Mouse (Mus musculus): ENCODE data around the gene Gm10570.

Gm10570 gene

DNA sequence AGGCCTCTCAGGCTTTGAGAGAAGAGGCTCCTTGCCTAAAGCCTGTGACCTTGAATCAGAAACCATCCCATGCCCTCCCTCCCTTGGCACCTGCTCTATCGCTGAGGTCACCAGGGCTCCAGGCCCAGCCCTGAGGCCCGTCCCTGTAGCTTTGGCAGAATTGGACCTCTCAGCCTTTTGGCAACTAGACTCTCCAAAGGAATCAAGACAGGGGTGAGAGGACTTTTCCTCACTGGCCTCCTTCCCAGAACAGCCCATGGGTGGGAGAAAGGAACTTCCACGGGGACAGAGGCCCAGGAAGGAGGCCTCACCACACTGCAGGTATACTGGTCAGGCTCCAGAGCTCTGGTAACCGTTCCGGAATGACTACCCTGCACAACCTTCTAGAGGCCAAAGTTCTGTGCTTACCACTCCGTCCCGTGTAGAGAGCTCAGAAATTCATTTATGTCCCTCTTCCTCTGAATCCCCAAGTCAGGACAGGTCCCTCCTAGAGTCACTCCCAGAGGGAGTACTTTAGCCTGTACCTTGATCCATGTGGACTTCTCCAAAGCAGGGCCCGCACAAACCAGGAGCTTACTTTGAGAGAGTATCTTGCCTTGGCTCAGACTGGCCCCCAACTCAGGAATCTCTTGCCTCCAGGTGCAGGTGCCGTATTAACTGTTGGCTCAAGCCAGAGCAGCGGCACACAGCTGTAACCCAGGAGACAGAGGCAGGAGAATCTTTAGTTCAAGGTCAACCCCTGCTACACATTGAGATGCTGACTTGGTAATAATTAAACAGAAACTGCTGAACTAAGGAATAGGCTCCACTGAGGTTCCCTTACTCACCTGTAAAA is 1.5 kb downstream of the Gm10570 start:
- DNase-seq (ENCODE audit: low read depth, low spot score), result no peak

DNA sequence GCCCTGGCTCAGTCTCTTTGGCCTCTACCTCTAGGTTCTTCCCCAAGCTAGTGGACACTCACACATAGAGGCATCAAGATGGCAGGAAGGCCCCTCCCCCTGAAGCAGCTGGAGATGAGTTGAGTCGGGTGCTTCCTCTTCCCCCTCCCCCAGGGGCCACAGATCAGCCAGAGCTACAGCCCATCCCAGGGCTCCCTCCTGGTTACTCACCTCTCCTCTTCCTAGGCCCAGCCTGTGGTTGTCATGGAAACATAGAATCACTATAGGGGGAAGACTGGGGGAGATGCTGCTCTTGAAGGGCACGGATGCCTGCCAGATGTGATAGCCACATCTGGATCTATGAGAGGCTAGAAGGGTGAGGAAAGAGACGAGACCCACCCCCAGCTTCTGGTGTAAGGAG is 3.7 kb downstream of the Gm10570 start:
- DNase-seq (ENCODE audit: low read depth, low spot score), result no peak

DNA sequence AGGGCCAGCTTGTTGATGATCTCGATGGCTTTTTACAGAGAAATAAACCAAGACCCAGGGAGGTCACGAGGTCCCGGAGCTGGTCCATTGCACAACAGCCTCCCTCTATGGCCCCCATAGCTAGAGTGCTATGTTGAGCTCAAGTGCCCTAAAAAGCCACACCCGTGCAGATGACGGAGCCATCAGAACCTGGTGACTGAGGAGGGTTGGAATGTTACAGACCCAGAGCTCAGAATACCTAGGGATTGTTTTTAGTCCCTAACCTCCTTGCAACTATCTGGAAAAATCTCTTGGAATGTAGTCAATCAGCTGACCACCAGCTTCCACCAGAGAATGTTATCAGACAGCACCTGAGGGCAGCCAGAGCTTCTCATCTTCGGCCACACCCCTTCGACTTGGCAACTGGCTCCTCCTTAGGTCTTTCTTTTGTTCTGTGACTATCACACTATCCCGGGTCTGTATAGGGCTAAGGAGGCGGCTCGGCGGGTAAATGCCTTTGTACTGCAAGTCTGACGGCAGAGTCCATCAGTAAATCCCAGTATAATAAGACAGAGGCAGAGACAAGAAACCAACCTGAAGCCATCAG is 6.1 kb downstream of the Gm10570 start:
- peak; percentile 36 for DNase-seq (ENCODE audit: low read depth, low spot score)

DNA sequence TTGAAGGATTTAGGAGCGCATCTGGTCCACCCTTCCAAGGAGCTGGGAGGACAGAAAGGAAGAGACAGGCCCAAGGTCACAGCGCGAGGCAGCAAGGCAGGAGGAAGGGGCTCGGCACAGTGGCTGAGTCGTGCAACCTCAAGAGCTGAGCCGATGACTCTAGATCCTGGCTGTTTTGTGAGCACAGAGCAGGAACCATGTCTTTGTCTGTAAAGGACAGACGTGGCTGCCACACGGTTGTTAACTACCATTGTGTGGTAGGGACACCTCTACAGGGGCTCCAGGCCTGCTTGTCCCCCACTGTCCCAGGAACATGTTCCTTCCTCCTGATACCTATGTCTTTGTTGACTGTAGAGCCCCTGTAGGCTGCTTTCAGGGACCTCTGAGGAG is 8.8 kb downstream of the Gm10570 start:
- DNase-seq (ENCODE audit: low read depth, low spot score), result no peak

DNA sequence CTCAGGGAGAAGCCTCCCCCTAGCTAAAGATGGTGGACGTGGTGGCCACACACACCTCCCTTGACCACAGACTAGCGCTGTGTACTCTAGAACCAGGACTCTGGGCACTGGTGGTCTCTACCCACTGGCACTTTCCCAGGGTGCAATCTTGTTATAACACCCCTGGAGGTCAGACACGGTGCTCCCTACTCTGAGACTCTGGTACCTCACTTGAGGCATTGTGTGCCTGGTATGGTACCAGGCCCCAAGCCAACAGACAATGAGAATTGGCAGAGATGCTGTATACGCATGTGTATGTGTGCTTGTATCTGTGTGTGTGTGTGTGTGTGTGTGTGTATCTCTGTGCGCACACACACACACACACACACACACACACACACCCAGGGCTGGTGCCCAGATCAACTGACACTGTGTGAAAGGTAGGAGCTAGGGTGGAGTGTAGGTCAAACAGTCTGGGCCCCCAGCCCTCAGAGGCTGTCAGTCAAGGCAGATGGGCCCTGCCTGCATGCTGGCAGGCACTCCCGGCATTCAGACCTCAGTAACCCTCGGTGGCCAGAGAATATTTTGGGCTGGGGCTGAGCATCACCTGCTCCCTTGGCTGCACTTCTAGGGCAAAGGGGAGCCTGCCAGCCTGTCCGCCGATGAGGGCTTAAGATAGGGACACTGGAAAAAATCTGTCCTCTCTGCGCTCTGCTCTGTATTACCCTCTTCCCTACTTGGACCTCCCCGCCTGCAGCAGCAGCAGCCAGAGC is 9.4 kb downstream of the Gm10570 start:
- no peak for DNase-seq (ENCODE audit: low read depth, low spot score)

DNA sequence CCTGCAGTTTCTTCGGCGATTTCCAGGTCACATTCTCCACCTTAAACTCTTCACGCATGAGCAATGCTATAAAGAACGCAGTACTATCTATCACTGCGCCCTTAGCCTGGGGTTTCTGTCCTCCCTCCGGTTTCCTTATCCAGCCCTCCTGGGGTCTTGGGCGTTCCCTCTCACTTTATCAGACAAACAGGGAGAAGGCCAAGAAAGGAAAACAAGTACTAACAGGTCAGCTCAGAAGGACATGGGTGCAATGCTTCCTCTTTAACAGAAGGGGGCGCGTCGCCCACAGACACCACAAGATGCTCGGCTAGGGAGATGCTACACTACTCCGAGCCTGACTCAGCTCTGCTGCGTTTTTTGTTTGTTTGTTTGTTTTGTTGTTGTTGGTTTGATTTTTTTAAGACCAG is 11.3 kb downstream of the Gm10570 start:
- DNase-seq (ENCODE audit: low read depth, low spot score), result peak; percentile 57

DNA sequence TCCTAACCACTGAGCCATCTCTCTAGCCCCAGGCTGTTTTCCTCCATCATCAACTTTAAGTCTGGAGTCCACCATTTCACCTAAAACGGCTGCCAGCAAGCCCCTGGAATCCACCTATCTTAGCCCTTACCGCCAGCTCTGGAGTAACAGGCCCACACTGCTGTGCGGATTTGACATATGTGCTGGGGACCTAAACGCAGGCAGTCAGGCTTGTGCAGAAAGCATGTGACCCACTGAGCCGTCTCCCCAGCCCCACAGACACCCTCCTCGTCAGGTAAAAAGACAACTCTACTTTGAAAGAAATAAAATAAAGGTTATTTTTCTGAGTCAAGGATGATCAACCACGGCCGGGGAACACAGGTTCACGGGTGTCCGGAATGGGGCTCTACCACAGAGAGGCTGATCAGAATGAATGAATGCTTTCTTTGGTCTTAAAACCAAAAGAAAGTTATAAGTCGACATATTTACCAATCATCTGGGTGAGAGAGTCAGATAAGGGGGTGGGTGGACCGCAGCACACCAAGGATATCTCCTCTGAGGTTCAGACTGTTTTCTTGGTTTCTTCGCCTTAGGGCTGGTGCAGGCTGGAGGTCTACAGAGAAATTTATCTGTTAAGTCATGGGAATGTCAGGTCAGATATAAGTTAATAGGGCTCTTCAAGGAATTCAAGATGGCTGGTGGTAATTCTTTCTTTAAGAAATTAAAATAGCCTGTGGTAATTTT is 12.1 kb downstream of the Gm10570 start:
- DNase-seq (ENCODE audit: low read depth, low spot score), result no peak

DNA sequence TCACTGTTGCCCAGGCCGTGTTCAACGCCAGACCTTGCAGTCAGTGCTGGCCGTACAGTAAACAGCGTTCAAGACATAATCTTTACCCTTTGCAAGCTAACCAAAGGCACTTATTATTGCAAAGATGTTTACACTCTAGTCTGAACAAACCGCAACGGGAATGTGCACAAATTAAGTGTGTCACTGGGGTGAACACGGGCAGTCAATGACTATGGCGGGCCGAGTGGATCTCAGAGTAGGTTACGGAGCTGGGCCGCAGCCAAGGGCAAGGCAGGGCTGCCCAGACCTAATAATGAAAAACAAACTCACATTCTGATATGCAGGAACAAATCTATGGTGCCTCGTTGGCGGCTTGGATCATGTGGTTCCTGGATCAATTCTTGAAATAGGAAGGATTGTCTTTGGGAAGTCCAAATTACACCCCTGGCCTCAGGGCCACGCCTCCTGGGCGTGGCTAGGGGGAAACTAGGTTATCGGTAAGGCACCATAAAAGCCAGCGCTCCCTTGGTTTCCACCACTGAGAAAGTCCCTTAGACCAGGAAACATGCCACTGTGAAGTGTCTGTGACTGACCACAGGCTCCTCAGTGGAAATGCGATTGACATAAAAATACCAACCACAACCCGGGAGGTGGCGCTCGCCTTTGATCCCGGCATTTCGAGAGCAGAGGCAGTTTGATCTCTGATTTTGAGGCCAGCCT is 13.3 kb downstream of the Gm10570 start:
- no peak for DNase-seq (ENCODE audit: low read depth, low spot score)

DNA sequence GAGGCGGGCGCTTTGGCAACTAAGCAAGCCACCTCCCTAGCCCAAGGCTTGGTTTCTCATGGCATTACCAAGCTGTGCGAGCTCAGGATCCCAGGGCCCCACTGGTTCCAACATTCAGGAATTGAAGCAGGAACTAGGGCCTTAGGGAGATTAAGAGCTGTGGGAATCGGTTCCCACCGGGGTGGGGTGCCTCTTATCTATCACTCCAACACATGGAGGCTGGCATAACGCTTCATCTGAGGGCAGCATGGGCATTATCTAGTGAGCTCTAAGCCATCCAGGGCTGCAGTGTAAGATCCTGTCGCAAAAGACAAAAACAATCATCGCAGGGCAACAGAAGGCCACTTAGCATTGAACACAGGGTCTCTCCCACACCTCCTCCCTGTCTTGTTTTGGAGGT is 14.0 kb downstream of the Gm10570 start:
- DNase-seq (ENCODE audit: low read depth, low spot score), result no peak

DNA sequence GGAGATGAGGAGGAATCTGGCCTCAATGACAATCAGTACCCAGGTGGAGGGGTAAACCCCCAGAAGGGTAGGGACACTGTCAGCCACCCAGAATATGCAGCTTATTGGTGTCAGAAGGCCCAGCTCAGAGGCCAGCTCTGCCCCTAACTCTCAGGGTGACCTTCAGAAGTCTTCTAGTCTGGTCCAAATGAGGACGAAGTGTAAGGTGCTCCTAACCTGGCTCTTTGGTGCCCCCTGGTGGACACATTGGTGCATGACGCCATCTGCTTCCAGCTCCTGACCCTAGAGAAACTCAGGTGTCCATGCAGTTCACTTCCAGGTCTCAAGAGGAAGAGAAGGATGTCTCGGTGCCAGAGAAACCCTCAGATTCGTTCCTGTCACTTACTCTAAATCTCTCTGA is 16.2 kb downstream of the Gm10570 start:
- DNase-seq (ENCODE audit: low read depth, low spot score), result peak; percentile 59

DNA sequence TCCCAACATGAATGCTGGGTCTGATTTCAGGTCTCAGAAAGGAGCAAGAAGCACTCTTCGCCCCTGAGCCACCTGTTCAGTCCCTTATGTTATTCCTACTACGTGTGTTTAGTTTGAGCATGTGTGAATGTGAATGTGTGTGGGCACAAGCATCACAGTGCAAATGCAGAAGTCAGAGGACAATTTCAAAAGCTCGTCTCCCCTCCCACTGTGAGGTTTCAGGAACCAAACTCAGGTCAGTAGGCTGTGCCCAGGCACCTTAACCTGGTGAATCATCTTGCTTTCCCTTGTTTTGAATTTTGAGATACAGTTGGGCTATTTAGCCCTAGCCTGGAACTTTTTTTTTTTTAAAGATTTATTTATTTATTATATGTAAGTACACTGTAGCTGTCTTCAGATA is 18.6 kb downstream of the Gm10570 start:
- DNase-seq (ENCODE audit: low read depth, low spot score), result no peak

DNA sequence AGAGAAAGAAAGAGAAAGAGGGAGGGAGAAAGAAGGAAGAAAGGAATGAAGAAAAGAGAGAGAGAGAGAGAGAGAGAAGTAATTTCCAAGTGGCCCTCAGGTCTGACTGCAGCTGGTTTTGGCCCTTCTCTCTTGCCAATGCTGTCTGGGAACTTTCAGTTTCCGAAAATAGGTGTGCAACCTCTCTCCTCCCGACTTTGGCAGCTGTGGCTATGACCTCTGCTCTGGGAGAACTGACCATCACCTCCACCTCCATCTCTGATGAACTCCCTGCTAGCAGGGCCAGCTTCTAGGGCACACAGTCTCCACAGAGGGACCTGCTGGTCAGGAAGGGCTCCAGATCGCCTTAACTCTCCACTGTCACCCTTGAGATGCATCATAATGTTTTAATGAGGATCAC is 21.9 kb downstream of the Gm10570 start:
- no peak for DNase-seq (ENCODE audit: low read depth, low spot score)

DNA sequence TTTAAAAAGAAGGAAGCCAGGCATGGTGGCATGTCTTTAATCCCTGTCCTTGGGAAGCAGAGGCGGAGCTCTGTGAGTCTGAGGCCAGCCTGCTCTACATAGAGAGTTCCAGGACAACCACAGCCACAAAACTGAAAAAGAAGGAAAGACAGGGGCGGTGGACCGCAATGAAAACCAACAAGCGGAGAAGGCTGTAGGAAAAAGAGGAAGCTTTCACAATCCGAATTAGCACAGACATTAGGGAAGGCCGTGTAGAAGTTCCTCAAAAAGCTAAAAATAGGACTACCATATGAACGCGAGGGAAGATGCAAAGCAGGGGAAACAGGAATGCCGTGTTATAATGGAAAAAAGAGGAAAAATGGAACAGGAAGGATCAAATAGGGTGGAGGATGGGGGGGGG is 24.6 kb downstream of the Gm10570 start:
- DNase-seq (ENCODE audit: low read depth, low spot score), result no peak

DNA sequence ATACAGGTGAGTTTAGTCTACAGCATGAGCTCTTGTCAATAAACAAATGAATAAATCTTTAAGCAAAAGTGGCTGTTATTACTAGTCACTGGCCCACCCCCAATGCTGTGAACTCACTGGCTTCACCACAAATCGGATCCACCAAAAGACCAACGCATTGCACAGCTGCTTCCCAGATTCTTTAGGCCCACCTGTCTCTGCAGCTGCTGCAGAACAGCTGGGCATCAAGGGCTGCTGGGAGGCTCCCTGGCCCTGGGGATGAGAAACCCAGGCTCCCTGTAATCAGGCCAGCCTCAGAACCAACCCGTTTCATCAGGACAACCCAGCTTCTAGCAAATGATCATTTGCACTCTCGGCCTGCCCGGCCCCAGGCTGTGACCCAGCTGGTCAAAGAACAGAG is 25.6 kb downstream of the Gm10570 start:
- DNase-seq (ENCODE audit: low read depth, low spot score), result no peak

DNA sequence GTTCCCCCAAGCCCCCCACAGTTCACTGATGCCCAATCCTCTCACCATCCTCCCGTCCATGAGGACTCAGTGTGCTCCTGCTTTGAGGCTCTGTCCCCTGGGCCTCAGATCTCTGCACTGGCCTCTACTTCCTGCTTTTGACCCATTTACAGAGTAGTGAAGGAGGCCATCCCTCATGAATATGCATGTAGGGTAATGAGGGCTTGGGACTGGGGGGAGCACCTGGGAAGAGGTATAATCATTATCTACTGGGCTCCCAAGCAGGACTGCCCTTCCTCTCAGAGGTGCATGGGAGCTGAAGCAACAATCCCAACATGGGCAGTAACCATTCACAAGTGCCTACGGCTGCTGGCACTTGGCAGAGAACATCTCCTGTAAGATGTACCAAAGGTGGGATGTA is 29.4 kb downstream of the Gm10570 start, which contains the start of gene Serinc2:
Serinc2 (minus strand) TSS at position 101 of the 400 bp plus-strand sequence.
- DNase-seq (ENCODE audit: low read depth, low spot score), result no peak

DNA sequence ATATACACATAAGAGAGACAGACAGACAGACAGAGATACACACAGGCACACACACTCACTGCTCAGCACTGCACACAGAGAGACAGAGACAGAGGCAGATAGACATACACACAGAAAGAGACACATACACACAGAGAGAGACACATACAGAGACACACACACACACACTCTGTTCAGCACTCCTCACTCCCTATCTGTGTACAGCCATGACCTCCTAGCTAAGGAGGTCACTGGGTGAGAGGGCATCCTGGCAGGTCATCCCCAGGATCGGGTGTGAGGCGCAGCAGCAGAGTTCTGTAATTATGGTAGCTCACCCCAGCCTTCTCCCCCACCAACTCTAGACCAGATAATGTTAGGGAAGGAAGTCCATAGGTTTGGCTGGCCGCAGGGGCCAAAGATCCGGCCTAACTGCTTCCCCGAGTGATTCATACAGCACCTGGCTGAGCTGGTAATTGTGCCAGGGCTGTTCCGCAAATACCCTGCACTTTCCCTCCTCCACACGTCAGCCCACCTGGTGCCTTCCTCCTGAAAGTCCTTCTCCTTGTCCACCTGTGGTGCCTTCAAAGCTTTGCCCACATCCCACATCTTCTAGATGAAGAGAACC is 31.8 kb downstream of the Gm10570 start:
- DNase-seq (ENCODE audit: low read depth, low spot score), result no peak

DNA sequence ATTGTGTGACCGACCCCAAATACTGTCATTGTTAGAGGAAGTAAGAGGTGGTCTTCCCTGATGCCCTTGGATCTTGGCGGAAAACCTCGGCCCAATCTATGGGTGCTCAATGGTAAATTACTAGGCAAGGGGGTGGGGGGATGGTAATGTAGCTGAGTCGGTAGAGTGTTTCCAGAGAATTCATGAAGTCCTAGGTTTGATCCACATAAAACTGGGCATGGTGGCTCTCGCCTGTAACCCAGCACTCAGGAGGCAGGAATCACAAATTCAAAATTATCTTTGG is 32.7 kb downstream of the Gm10570 start:
- DNase-seq (ENCODE audit: low read depth, low spot score), result no peak

DNA sequence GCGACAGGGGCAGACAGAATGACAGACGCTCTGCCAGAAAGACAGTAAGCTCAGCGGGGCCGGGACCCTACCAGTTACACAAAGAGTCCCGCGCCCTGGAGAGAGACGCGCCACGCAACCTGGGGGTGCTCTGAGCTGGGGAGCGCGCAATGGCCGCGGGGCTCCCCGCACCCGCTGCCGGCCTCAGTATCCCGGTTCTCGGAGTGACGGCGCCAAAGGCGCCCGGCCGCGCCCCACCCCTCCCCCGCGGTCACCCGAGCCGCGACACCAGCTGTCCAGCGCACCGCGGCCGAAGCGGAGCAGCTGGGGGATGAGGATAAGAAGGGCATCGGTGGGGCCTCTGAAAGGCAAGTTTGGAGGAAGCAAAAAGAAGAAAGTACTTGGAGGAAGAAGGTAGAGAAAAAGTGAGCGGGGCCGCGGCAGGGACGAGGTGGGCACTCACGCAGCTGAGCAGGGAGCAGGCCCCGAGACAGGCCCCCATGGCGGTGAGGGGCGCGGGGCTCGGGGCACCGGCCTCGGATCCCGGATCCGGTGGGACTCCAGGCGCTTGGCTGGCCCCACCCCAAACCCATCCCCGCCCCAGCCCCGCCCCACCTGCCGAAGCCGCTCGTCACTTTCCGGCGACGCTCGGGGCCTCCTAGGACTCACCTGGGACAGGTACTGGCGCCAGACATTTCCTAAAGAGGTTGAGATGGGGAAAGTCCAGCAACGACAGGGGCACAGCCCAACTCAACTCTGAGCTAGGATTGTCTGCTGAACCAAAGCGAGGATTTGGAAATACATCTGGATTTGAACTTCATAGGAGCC is 33.3 kb downstream of the Gm10570 start:
- DNase-seq (ENCODE audit: low read depth, low spot score), result no peak

DNA sequence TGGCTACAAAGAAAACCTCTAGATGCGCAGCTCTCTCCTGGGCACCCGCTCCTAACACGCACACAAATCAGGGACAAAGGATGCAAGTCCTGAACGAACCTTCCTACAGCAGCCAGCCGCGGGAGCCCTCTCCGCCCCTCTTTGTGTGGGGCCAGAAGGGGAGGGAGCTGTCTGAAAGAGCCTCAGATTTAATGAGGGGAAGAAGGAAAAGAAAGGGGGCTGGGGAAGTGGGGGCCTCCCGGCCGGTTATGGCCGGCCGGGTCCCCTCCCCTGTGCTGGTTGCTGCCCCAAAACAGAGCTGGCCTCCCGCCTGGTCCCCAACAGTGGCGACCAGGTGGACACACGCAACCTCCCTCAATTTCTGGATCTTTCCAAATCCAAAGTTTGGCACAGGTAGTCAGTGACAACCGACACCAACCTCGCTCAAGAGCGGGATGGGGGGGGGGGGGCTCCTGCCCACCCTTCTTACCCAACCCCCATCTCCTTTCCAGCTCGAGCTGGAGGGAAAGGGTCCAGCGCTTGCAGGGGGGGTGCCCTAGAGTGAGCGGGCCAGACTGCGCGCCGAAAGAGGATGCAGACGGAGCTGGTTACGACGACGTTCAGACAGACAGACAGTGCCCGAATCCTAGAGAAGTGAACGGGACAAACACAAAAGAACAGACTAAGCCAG is 34.0 kb downstream of the Gm10570 start:
- DNase-seq (ENCODE audit: low read depth, low spot score), result no peak

Measured in WW6 (cell line).